Mouse (Mus musculus): ENCODE data around the gene Zdhhc23.

Gene Zdhhc23

GRCm38 (mm10) chr16:43979328-43980109 lies at the start of gene Zdhhc23:
Gene Zdhhc23 (minus strand): TSS chr16:43979791.
- peak; percentile 9 for DNase-seq

GRCm38 (mm10) chr16:44029273-44029672 lies 49.7 kb upstream of the Zdhhc23 start:
- DNase-seq, result no peak

- no peak for DNase-seq
These were observed 47.2 kb upstream of the Zdhhc23 start for GRCm38 (mm10) chr16:44026822-44027221.

- no peak for DNase-seq
These were observed 46.6 kb upstream of the Zdhhc23 start for GRCm38 (mm10) chr16:44026210-44026609.

GRCm38 (mm10) chr16:44018986-44019548 lies 39.5 kb upstream of the Zdhhc23 start:
- DNase-seq, result no peak

- no peak for DNase-seq
These were observed 38.8 kb upstream of the Zdhhc23 start for GRCm38 (mm10) chr16:44018372-44018771.

GRCm38 (mm10) chr16:44017707-44018106 lies 38.1 kb upstream of the Zdhhc23 start:
- no peak for DNase-seq

GRCm38 (mm10) chr16:44016164-44016563 lies 36.6 kb upstream of the Zdhhc23 start:
- no peak for DNase-seq

- no peak for DNase-seq
These were observed 36.0 kb upstream of the Zdhhc23 start for GRCm38 (mm10) chr16:44015416-44016158.

- DNase-seq, result no peak
These were observed 31.4 kb upstream of the Zdhhc23 start for GRCm38 (mm10) chr16:44011010-44011409.

- DNase-seq, result no peak
These were observed 22.5 kb upstream of the Zdhhc23 start for GRCm38 (mm10) chr16:44002086-44002485.

- peak; percentile 14 for DNase-seq
These were observed 19.9 kb upstream of the Zdhhc23 start for GRCm38 (mm10) chr16:43999541-43999940.

GRCm38 (mm10) chr16:43999111-43999510 lies 19.5 kb upstream of the Zdhhc23 start:
- no peak for DNase-seq

- no peak for DNase-seq
These were observed 15.0 kb upstream of the Zdhhc23 start for GRCm38 (mm10) chr16:43994623-43995022.

- no peak for DNase-seq
These were observed 6.7 kb upstream of the Zdhhc23 start for GRCm38 (mm10) chr16:43986299-43986698.

- peak; percentile 5 for DNase-seq
These were observed 569 bp upstream of the Zdhhc23 start for GRCm38 (mm10) chr16:43980110-43980609.

GRCm38 (mm10) chr16:43979010-43979327 lies 622 bp downstream of the Zdhhc23 start:
- DNase-seq, result peak; percentile 7

- DNase-seq, result no peak
These were observed 5.9 kb downstream of the Zdhhc23 start for GRCm38 (mm10) chr16:43973606-43974220.

GRCm38 (mm10) chr16:43973147-43973546 lies 6.4 kb downstream of the Zdhhc23 start:
- no peak for DNase-seq

- DNase-seq, result no peak
These were observed 7.2 kb downstream of the Zdhhc23 start for GRCm38 (mm10) chr16:43972391-43972790.

- no peak for DNase-seq
These were observed 7.8 kb downstream of the Zdhhc23 start for GRCm38 (mm10) chr16:43971741-43972140.

- DNase-seq, result no peak
These were observed 8.4 kb downstream of the Zdhhc23 start for GRCm38 (mm10) chr16:43971189-43971588.

GRCm38 (mm10) chr16:43970426-43970825 lies 9.2 kb downstream of the Zdhhc23 start:
- no peak for DNase-seq
